Mouse (Mus musculus): Measurements from ENCODE around the gene Hfe2.
A peak's percentile ranks its signal among the peaks of the same experiment; 100 is the strongest.

Gene Hfe2

DNA sequence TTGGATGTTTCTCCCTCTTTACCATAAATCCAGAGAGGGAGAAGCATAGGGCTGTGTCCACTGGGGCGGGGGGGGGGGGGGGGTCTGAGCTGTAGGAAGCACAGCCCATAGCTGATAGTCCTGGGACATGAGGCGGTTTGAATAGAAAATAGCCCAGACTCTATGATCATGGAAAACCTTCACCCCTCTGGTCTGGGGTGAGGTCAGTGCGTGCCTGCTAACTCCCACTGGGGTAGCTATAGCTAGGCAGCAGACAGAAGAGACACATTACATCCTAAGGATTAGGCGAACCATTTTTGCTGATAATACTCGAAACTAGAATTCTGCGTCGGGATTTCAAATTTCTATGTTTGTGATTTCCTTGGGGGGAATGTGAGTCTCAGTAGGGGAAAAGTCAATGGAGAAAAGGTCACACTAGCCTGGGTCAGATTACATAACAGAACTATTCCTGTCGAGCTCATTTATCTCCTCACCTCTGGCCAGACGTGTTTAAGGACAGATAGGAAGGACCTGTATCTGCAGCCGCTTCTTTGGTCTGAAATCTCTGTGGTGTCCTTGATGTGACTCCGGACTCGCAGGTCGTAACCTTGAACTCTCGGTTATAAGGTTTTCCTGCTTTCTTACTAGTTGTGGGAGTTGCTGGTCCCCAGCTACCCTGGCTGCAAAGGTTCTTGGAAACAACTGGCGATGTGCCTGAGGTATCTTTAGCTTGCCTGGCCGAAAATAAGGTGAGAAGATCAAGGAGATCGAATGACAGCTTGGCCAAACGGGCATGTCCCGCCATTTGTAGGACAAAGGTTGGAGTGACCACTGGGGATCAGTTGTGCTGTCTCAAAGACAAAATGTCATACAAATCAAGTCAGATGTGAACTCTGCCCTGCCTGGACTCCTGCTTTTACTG is 48.9 kb downstream of the Hfe2 start:
- DNase-seq (ENCODE audit: low read depth, low spot score), result no peak

DNA sequence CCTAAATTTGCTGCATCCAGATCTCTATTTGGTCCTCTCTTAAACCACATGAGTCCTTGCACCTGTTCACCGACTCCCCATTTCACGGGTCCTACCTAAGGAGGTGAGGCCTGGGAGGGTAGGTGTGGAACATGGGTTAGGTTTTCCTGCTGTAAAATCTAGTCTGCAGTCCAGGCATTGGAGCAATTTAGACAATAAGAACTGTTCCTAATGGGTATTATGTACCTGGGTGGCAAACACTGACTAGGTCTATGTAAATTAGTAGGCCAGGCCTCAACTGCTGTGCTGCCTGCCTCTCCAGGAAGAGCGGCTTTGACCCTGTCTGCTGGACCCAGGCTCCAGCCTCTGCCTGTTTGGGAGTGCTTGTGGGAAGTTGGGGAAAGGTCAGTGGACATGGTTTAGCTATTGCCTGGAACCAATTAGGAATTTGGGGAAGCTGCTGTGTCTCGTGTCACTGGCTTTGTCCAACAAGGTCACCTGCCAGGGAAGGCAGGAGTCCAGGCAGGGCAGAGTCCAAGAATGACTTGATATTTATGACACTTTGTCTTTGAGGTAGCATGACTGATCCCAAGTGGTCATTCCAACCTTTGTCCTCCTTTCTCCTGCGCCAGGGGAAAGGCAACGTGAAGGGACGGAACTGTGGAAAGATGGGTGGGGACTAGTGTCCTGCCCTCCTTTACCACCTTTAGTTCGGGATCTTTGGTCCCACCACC is 50.5 kb downstream of the Hfe2 start:
- no peak for DNase-seq (ENCODE audit: low read depth, low spot score)

DNA sequence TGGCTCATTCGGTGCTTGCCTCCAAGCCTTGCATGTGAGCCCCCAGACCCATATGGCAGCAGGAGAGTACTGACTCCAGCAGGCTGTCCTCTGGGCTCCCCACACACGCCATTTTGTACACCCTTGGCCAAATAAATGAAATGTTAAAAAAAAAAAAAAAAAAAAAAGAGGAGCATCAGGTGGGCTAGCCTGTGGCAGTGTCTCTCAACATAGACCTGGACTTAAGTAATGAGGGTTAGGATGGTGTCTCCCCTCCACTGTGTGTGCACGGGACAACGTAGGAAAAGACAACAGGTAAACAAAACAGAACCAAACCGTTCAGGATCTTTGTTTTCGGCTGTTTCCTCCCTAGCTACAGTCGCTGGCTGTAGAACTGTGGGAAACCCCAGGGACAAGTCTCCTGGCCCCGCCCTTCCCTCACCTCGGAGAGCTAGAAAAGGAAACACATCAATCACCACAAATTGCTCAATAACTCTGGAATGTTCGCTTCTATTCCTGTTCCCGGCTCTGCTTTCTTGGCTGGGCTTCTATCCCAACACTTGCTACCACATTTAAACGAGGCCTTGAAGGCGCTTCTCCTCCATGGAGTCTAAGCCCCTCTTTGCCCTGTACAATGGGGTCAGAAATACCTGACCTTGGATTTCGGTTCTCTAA is 51.2 kb downstream of the Hfe2 start:
- DNase-seq (ENCODE audit: low read depth, low spot score), result peak; percentile 64

DNA sequence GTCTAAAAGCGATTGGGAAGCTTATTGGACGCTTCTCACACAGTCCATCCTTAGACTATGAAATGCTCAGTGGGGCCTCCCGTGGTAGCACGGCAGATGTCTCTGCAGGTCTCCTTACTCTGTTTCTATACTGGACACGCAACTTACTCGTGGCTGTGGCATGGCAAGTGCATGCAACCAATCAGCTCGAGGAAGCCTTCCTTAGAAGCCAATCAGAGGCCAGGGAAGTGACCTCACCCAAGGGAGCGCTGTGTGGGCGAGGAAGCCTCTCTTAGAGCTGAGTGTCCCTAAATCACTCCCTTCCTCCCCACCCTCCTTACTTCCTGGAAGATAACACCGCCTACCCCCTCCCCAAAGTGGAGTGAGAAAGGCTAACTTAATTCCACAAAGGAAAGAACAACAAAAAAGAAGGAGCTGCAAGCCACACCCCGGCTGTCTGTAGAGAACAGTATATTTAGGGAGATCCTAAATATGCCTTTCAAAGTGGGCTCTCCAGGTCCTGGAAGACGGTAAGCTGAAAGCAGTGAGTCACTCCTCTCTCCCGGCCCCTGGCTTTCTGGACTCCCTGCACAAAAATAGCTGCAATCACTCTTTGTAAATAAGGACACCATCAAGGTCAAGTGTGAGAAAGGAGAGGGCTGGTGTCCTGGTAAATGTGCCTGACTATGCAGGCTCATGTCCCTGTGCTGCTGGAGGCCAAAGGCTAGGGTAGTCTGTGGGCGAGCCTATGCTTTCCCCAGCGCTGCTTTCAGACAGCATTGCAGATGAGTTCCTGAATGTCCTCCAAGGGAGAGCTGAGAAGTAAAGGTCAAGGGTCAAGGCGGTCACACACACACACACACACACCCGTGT is 51.9 kb downstream of the Hfe2 start, which contains the start of gene Gm16253:
Gm16253 (plus strand) TSS at position 295 of the 852 bp plus-strand sequence.
- DNase-seq (ENCODE audit: low read depth, low spot score), result peak; percentile 99

DNA sequence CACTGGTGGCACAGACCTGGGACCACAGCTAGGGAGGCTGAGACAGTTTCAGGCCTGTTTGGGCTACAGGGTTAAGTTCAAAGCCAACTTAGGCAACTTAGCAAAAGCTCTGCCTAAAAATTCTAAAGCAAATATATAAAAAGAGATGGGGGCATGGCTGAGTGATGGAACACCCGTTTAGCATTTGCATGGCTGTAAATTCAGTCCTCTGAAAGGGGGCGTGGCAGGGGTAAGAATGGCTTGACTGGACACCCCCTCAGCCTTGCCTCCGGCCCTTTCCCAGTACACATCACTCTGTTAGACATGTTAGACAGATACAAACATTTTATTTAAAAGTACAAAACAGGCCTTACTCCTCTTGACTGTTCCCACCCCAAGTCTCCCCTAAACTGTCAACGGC is 52.6 kb downstream of the Hfe2 start:
- DNase-seq (ENCODE audit: low read depth, low spot score), result peak; percentile 80
